In the genomic region with DNA sequence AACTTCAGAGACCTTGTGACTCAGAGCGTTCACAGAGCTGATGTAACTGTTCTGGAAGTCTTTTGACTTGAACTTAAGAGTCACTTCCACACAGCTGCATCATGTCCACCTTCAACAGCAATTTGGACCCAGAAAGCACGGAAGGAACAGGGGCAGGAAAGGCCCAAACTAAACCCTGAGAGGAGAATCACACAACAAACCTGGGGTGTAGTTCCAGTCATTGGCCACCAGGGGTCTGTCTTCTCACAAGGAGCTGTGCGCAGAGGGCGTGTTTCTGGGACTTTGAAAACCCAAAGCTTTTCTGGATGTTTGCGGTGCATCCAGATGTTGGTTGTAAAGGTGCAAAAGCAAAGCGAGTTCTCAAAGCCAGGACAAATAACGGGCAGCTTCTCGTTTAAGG, we compare ENCODE assay signal across 8 mouse cellular contexts.
DNase-seq lines count a peak whose midpoint lies in the region; ATAC-seq and TF ChIP-seq lines count a peak whose summit lies in the region.

No protein-coding gene starts in this region.

- no peak overlapping the region for H3K9ac ChIP-seq in ES-E14 (ENCODE audit: insufficient read depth, low read depth, low read length, poor library complexity, severe bottlenecking)
- H3K9ac ChIP-seq in heart, embryonic 14.5 days (ENCODE audit: low read length), result no peak overlapping the region

- peak; percentile 56 for DNase-seq in ES-E14 (ENCODE audit: low read depth, low spot score)
- peak; percentile 45 for DNase-seq in adrenal gland, adult 8-10 months
- peak; percentile 90 for DNase-seq in embryo, embryonic 11 days
- DNase-seq in layer of hippocampus, postnatal 10 days (ENCODE audit: low spot score in 2 of 2), result peak; percentile 50 to 72
- DNase-seq in lung, postnatal 14 days, result peak; percentile 71
- peak; percentile 8 for DNase-seq in spleen, adult 12 weeks (ENCODE audit: low spot score)

- WGBS in heart, embryonic 14.5 days, result 18% methylated on average over 8 of the region's 8 CpGs

- H3K36me3 ChIP-seq in ES-E14 (ENCODE audit: control insufficient read depth, insufficient read depth, low read length, poor library complexity, severe bottlenecking), result no peaks in the 10 kb centered on the region
- H3K36me3 ChIP-seq in heart, embryonic 14.5 days (ENCODE audit: control insufficient read depth, insufficient read depth, low read length), result no peaks in the 10 kb centered on the region

- H3K4me1 ChIP-seq in ES-E14 (ENCODE audit: control insufficient read depth in 2 of 2, insufficient read depth in 2 of 2, low read length in 2 of 2, poor library complexity in 1 of 2), result no peaks in the 10 kb centered on the region
- no peaks in the 10 kb centered on the region for H3K4me1 ChIP-seq in heart, embryonic 14.5 days (ENCODE audit: control insufficient read depth in 2 of 2, insufficient read depth in 2 of 2, low read length in 2 of 2)

- no peaks in the 10 kb centered on the region for H3K9me3 ChIP-seq in ES-E14 (ENCODE audit: control insufficient read depth, insufficient read depth, low read depth, low read length)
- H3K9me3 ChIP-seq in heart, embryonic 14.5 days (ENCODE audit: control insufficient read depth, low read length), result peaks cover 2% of the 10 kb centered on the region; the same call in 1 of the 2 replicates

- in situ Hi-C loops in ES-E14 (cut with MboI; ENCODE audit: low sequenced_read_pairs in 2 of 2, unreplicated experiment in 2 of 2), result loop anchor here (25.0 kb wide), 1 partner anchor 496 kb away; no protein-coding TSS in a partner anchor

- no peak overlapping the region for H3K27ac ChIP-seq in ES-E14 (ENCODE audit: insufficient read depth, low read depth, low read length, poor library complexity, severe bottlenecking)
- no peak overlapping the region for H3K27ac ChIP-seq in heart, embryonic 14.5 days (replicated peaks in 1 of 2; ENCODE audit: control insufficient read depth in 1 of 2, insufficient read depth in 1 of 2, low read depth in 2 of 2, low read length in 2 of 2)

- ATAC-seq in heart, embryonic 14.5 days (ENCODE audit: insufficient number of reproducible peaks, insufficient read depth, low FRiP score, low read depth), result no peak
- no peak for ATAC-seq in erythroblast, adult 5-6 weeks (replicated peaks; ENCODE audit: low FRiP score, poor library complexity, severe bottlenecking)

- H3K27me3 ChIP-seq in heart, embryonic 14.5 days (ENCODE audit: control insufficient read depth, insufficient read depth, low read length), result no peaks in the 10 kb centered on the region

- peak overlapping the region; percentile 21; the same call in 1 of the 2 replicates for H3K4me2 ChIP-seq in heart, embryonic 14.5 days (ENCODE audit: low read length)

- no peak overlapping the region for H3K4me3 ChIP-seq in ES-E14 (ENCODE audit: insufficient read depth in 1 of 2, low read depth in 1 of 2, low read length in 2 of 2, poor library complexity in 1 of 2, severe bottlenecking in 1 of 2)
- H3K4me3 ChIP-seq in heart, embryonic 14.5 days (ENCODE audit: control insufficient read depth in 1 of 2, insufficient read depth in 1 of 2, low read depth in 1 of 2, low read length in 2 of 2), result no peak overlapping the region

TF ChIP-seq in ES-E14, 5 proteins besides CTCF, POLR2A, EP300 and RAD21:
- TF ChIP-seq ZC3H11A (IDR thresholded peaks at IDR 0.05; ENCODE audit: borderline replicate concordance, low read depth, low read length), result peak; percentile 76; the same call in 1 of the 2 replicates
- TF ChIP-seq MAFK (IDR thresholded peaks at IDR 0.05; ENCODE audit: insufficient read depth, low read depth, low read length), result no peak
- no peak for TF ChIP-seq HCFC1 (IDR thresholded peaks at IDR 0.05; ENCODE audit: borderline replicate concordance, insufficient read depth, low read length)

Comparison
In these comparisons a context has a peak if more than half of its experiments do, and no peak if none do; other contexts are left out.
1. DNase-seq: peak in every context shown above with its lines; median percentile 90 in embryo, embryonic 11 days; 71 in lung, postnatal 14 days; 61 in layer of hippocampus, postnatal 10 days; 56 in ES-E14; 45 in adrenal gland, adult 8-10 months; 8 in spleen, adult 12 weeks.